Mouse (Mus musculus) WW6 (cell line): Measurements from ENCODE around the gene Tmem175.
A peak's percentile ranks its signal among the peaks of the same experiment; 100 is the strongest.

ENCODE experiments used
- DNase-seq: peaks from one replicate; pipeline ENCODE4 v3.0.0-alpha.2; 2013; ENCODE audit warnings: low read depth, low spot score

Tmem175 gene

GRCm38 (mm10) chr5:108677605-108678295, 48.2 kb downstream of the Tmem175 start:
- no peak for DNase-seq

GRCm38 (mm10) chr5:108678296-108678854, 48.8 kb downstream of the Tmem175 start:
- DNase-seq, result no peak

GRCm38 (mm10) chr5:108679909-108680308, 50.3 kb downstream of the Tmem175 start:
- no peak for DNase-seq

- DNase-seq, result no peak
Measured at GRCm38 (mm10) chr5:108680871-108681270, 51.3 kb downstream of the Tmem175 start.

- no peak for DNase-seq
Measured at GRCm38 (mm10) chr5:108689091-108689490, 59.5 kb downstream of the Tmem175 start.

- DNase-seq, result no peak
Measured at GRCm38 (mm10) chr5:108691152-108691551, 61.6 kb downstream of the Tmem175 start.

- DNase-seq, result no peak
Measured at GRCm38 (mm10) chr5:108692271-108692670, 62.7 kb downstream of the Tmem175 start, which contains the start of gene Fgfrl1. TSS of gene Fgfrl1 (plus strand) at chr5:108692382.

GRCm38 (mm10) chr5:108693872-108694288, 64.3 kb downstream of the Tmem175 start:
- peak; percentile 83 for DNase-seq

- DNase-seq, result no peak
Measured at GRCm38 (mm10) chr5:108694352-108695261, 65.0 kb downstream of the Tmem175 start.

GRCm38 (mm10) chr5:108695861-108696260, 66.3 kb downstream of the Tmem175 start:
- DNase-seq, result no peak

- no peak for DNase-seq
Measured at GRCm38 (mm10) chr5:108696542-108696941, 67.0 kb downstream of the Tmem175 start.

GRCm38 (mm10) chr5:108697341-108697753, 67.8 kb downstream of the Tmem175 start:
- no peak for DNase-seq
